Mouse (Mus musculus) thymus, adult 2 months (tissue): ENCODE measurements around the gene Plekha3.

ENCODE experiments used
- CTCF ChIP-seq: fragments of 200-500 bp; IDR thresholded peaks from 2 replicates; pipeline ENCODE4 v1.5.1; 2012; ENCODE audit warnings: mild to moderate bottlenecking, control low read depth, low read length, moderate library complexity, borderline replicate concordance; ENCODE audit not compliant: control insufficient read depth, poor library complexity, insufficient read depth; ENCODE audit errors: extremely low read depth
- POLR2A ChIP-seq: fragments of 200-500 bp; IDR thresholded peaks from 2 replicates; pipeline ENCODE4 v1.6.1; 2012; ENCODE audit warnings: mild to moderate bottlenecking, low read length, control low read depth, moderate library complexity; ENCODE audit not compliant: control insufficient read depth, poor library complexity, insufficient read depth; ENCODE audit errors: extremely low read depth

DNA sequence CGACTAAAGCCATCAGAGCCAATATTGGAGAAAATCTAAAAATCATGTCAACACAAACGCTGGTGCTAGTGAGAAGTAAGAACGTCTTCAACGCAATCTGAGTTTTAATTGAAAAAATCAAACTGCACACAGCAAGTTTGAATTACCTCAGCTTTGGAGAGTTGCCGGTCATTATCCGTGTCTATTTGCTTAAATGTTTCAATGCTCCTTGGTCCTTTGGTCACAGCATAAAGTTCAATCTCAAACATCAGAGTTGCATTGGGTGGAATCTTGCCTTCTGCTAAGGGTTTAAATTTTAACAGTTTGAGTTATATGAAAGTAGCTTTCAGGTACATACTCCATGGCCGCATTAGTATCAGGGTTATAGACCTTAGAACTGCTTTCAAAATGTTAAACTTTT lies 9.6 kb upstream of the Plekha3 start:
- TF ChIP-seq CTCF (no peak), POLR2A (no peak)
